In the genomic region with DNA sequence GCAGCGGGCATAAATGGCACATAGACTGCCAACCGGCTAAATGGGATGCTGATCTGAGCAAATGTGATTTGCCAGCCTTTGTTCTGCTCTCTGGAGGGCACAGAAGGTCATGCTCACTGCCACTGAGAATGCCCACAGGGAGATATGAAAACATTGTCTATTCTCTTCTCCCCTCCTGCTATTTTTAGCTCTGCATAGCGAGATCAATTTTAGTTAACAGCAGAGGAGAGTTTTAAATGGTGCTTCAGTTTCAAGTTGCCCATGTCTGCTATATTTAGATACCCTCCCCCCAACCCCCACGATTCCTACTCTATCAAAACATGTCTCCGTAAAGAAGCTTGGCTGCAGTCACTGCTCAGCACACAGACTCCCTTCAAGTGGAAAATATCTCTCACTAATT, we compare ENCODE assay signal across 9 mouse cellular contexts. TPM values are rescaled to one million over a fixed set of nuclear protein-coding genes. Genes with fewer than 3 reads are reported as not detected.
DNase-seq lines count a peak whose midpoint lies in the region; ATAC-seq and TF ChIP-seq lines count a peak whose summit lies in the region.
"Had no signal": no experiment of that assay in that cellular context is flagged by ENCODE, and none has a peak within 500 bp of the region (broad histone marks: within the 10 kb centered on the region; RNA-seq: fewer than 3 reads in every experiment).

No protein-coding gene starts in this region.

- 58% methylated on average over 5 of the region's 5 CpGs for WGBS in liver, postnatal 0 days (ENCODE audit: insufficient replicate concordance)

- no peak overlapping the region for H3K9ac ChIP-seq in liver, postnatal 0 days (replicated peaks)
- H3K9ac ChIP-seq: limb, embryonic 12.5 days had no signal

- no peak overlapping the region for H3K27ac ChIP-seq in liver, postnatal 0 days (ENCODE audit: low read depth)
- H3K27ac ChIP-seq: limb, embryonic 12.5 days had no signal

- no peak for ATAC-seq in liver, postnatal 0 days

- H3K4me2 ChIP-seq in liver, postnatal 0 days (ENCODE audit: low read depth, low read length), result no peak overlapping the region
- H3K4me2 ChIP-seq: limb, embryonic 12.5 days had no signal

- no peaks in the 10 kb centered on the region for H3K36me3 ChIP-seq in liver, postnatal 0 days (replicated peaks; ENCODE audit: insufficient read depth, low read length)
- H3K36me3 ChIP-seq: limb, embryonic 12.5 days had no signal

- peak; percentile 23 for DNase-seq in cerebellum, adult 11-12 months
- no peak for DNase-seq in cerebellum, postnatal 36 days
- DNase-seq in Muller cell, postnatal 12 days (ENCODE audit: inconsistent ontology term), result peak; percentile 93
- DNase-seq in heart, adult 18-20 months, result peak; percentile 53 to 72
- peak; percentile 26 to 29 for DNase-seq in layer of hippocampus, postnatal 10 days (ENCODE audit: low spot score in 2 of 2)
- DNase-seq in telencephalon, adult 2 months (ENCODE audit: low read depth, low spot score), result peak; percentile 88
- no peak for DNase-seq in thymus, postnatal 0 days (ENCODE audit: low spot score)
- DNase-seq in liver, postnatal 0 days, result no peak

- no peak overlapping the region for H3K4me3 ChIP-seq in liver, postnatal 0 days (ENCODE audit: low read depth, low read length)
- H3K4me3 ChIP-seq: limb, embryonic 12.5 days had no signal

- H3K27me3 ChIP-seq in liver, postnatal 0 days (ENCODE audit: insufficient read depth, low read length), result no peaks in the 10 kb centered on the region
- H3K27me3 ChIP-seq: limb, embryonic 12.5 days had no signal

- TF ChIP-seq EP300 in liver, postnatal 0 days (IDR thresholded peaks at IDR 0.05; ENCODE audit: low read depth), result no peak

- H3K4me1 ChIP-seq in liver, postnatal 0 days (ENCODE audit: insufficient read depth), result no peaks in the 10 kb centered on the region
- H3K4me1 ChIP-seq: limb, embryonic 12.5 days had no signal

- no peaks in the 10 kb centered on the region for H3K9me3 ChIP-seq in liver, postnatal 0 days (ENCODE audit: low read length)
- H3K9me3 ChIP-seq: limb, embryonic 12.5 days had no signal

- TF ChIP-seq CTCF in liver, postnatal 0 days (IDR thresholded peaks at IDR 0.05; ENCODE audit: low read depth), result no peak

RNA-seq across cellular contexts. Expression of a gene that starts 52.2 kb away (rescaled TPM):
- total RNA-seq in heart, adult 18-20 months (2021), result 10 to 100 TPM; 15.6 to 17.7 TPM
- total RNA-seq in layer of hippocampus, postnatal 10 days (2021), result 10 to 100 TPM; 98.0 to 99.3 TPM
- polyA plus RNA-seq in thymus, postnatal 0 days (2015; fragmentation: Nextera tagmentation; extraction: Ambion mirVana), result 18.4 and 19.4 TPM in 2 replicates
- polyA plus RNA-seq in liver, postnatal 0 days (2015; fragmentation: Nextera tagmentation; extraction: Ambion mirVana), result 7.0 and 7.7 TPM in 2 replicates

Comparison
In these comparisons a context has a peak if more than half of its experiments do, and no peak if none do; other contexts are left out.
1. DNase-seq: peak in cerebellum, adult 11-12 months (single experiment), Muller cell, postnatal 12 days (single experiment), heart, adult 18-20 months (2 of 2), layer of hippocampus, postnatal 10 days (2 of 2) and telencephalon, adult 2 months (single experiment); none in cerebellum, postnatal 36 days (0 of 2), thymus, postnatal 0 days (single experiment) and liver, postnatal 0 days (single experiment).
2. RNA of a gene that starts 52.2 kb away (total RNA-seq): 98.0 to 99.3 TPM in layer of hippocampus, postnatal 10 days; 15.6 to 17.7 TPM in heart, adult 18-20 months; every median in the first group is over 4 times any median in the second.